Mouse (Mus musculus) erythroblast, adult 5-6 weeks (primary cell): ENCODE measurements at regions not wholly inside any gene's neighbourhood (a gene's known extent, or its start where the extent isn't known, plus 50 kb on each side); places are given as distances from the start of the nearest gene placed in this dataset.

Experiments used
- ATAC-seq: replicated peaks from 2 replicates; pipeline ENCODE4 v1.8.0; 2016; ENCODE audit warnings: moderate number of reproducible peaks, mild to moderate bottlenecking, moderate TSS enrichment, inconsistent platforms; ENCODE audit not compliant: poor library complexity, low FRiP score, severe bottlenecking

DNA sequence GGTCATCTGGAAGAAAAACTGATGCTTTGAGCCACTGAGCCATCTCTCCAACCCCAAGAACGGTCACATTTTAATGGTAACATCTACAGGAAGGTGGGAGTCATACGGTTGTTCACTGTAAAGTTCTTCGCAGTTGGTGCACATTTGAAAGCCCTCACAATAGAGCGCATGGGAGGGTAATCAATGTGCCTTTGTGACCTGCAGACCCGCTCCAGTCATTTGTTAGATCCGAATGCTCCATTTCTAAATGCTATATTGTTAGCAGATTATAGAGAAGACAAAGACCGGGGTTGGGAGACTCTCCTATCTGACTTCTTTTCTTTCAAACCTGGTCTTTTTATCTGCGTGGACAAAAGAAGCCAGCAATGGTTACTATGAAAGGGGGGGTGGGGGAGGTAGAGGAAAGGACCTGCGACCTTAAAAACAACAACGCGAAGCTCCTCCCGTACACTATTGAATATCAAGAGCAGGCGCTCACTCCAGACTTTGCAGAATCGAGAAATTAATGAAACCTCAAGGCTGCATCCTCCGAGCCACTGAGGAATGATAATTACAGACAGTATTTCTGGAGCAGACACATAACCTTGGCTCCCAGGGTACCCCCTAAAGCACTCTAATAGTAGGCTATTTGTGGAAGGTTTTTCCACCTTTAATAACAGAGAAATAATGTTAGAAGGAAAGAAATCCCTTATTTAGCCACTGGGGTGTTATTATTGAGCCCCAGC, 134.7 kb upstream of the Smim15 start:
- no peak for ATAC-seq

DNA sequence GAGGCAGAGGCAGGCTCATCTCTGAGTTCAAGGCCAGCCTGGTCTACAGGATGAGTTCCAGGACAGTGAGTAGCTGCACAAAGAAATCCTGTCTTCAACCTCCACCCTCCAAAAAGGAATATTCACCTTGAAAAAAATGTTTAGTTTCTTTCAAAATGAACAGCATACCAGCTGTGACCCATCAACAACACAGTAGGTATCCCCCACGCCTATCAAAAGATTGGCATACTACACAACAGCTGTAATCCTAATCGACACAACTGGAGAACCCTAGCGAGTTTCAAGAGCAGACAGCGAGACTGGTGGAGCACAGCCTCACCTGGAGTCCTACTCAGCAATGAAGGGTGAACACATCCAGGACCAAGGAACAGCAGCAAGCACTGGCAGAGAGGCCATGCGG, 136.3 kb upstream of the Smim15 start:
- no peak for ATAC-seq

DNA sequence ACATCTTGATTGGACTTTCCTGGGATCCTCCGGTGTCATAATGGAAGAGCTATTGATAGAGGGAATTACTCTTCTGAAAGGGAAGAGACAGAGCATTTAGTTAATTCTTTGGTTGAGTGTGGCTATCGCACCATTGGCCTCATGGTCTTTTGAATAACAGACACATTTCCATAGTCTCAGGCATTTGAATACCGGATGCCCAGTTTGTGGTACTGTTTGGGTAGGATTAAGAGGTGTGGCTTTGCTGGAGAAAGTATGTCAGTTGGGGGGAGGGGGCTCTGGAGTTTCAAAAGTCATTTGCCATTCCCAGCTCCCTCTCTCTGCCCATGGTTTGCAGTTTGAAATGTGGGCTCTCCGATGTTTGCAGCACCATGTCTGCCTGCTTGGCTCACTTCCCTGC, 139.4 kb upstream of the Smim15 start:
- no peak for ATAC-seq

DNA sequence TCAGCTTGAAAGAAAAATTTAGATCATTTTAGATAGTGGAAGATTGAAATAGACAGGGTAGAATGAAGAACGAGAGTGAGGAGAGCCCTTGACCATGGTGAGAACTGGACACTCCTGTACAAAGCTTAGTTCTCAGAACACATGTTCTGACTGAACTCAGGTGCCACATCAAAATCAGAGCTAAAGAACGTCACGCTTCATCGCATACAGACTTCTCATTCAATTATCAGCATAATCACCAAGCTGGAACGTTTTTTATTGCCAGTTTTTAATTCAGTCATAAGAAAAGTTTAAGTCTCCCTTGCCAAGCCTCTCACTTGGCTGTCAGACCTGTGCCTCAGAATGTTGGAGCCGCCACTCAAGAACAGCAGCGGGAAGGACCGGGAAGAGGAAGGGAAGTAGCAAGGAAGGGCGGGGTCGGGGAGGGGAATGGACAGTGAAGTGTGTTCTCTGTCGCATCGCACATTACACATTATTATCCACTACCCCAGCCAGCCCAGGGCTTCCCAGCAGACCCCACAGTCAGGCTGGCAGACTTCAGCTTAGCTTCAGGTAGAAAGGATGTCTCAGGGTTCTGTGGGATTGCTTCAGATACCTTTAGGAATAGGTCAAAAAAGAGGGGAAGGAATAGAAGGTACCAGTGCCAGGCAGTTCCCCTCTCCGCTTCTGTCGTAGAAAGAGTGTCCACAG, 140.1 kb upstream of the Smim15 start:
- ATAC-seq: no peak

DNA sequence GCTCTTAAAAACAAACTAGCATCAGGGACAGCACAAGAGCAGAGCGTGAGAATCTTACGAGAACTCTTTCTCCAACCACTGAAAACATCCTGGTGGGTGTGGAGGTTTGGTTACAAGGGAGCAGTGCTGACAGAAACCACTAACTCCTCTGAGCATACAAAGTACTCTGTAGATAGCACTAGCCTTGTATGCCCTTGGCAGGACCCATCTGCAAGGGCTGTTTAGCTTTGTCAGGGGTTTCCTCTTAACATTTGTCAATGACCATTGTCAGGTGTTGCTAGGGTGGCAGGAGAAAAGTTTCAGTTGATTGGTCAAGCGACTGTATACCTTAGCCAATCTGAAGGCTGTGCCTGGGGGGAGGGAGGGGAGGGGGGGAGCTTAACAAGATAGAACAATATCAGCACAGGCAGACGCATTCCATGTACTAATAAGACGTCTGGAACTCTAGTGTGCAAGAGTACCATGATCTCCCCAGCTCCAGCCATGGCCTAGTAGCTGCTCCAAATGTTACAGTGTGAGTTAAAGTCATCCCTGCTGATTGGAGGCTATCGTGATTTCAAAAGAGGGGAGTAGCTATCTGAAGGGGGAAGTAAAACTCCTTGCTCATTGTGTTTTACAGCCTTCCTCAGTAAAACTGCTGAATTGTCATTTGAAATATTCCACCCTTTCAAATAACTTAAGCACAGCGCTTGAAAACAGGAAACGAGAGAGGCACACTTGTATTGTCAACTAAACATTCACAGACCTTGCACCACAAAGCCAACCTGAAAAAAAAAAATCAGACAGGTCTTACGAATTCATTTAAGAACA, 140.9 kb upstream of the Smim15 start:
- ATAC-seq: no peak

DNA sequence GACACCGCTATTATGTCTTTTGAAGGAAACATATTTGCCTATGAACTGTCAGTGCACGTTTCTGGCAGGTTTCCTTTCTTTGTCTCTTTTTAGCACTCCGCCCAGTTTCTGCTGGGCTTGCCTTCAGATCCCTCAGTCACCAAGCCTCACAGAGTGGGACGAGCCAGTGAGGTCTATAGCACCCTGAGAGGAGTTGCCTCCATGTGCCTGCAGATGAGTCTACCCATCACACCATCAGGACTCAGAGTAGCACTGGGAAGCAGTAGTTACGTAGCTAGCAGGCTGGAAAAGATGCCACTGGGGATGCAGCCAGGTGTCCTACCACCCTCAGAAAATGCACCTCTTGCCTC, 141.5 kb upstream of the Smim15 start:
- ATAC-seq: no peak

DNA sequence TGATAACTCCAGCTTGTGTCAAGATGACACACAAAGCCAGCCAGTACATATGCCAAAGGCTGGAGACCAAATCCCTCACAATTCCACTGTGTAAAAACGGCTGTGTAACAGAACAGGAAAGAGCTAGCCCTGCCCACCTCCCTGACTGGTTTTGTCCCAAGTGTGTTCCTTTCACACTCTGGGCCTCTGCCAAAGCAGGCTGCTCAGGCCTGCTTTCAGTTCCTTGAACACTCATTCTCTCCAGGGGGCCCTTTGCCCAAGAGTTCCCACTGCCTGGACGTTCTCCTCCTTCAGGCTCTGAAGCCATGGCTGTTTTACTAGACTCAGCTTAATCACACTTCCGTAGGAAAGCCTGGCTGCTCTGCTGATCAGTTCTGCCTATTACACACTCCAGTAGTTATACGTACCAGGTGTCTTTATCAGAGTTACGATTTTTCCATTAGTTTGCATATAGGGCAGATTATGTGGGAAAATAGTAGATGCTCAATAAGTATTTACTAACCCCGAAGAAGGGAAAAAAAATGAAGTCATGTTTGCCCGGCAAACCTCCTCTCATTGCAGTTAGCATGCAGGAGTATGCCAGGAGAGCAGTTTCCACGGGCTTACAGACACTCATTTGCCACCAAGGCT, 144.5 kb upstream of the Smim15 start:
- ATAC-seq: no peak

DNA sequence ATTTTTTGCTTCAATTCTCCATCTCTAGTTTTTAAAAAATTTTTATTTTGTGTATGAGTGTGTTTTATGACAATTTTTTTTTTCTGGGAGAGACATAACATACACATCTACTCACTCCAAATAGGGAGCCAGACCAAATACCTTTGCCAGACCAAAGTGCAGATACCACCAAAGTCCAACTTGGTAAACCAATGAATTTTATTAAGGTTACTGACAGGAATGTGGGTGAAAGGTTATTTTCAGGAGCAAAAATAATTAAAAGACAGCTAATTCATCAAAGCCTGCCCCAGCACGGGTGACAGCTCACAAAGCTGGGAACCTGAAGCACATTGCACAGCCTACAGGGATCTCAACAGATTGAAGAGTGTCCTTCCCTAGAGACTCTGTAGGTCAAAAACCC, 146.6 kb upstream of the Smim15 start:
- no peak for ATAC-seq

DNA sequence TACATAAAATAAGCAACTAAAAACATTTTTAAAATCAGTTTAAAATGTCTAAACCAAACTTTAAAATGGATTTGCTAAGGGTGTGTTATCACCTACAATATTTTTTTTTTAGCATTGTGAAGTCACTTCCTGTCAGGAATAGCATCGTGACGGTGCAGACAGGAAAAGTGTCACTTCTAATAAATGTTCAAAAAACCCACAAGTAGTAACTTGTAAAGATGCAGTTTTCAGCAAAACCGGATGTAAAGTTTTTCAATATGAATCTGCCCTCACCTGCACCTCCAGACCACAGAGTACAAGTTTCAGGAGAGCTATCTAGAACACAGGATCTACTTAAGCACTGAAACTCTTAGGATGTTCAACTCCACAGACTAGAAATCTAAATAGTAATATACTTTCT, 147.1 kb upstream of the Smim15 start:
- no peak for ATAC-seq

DNA sequence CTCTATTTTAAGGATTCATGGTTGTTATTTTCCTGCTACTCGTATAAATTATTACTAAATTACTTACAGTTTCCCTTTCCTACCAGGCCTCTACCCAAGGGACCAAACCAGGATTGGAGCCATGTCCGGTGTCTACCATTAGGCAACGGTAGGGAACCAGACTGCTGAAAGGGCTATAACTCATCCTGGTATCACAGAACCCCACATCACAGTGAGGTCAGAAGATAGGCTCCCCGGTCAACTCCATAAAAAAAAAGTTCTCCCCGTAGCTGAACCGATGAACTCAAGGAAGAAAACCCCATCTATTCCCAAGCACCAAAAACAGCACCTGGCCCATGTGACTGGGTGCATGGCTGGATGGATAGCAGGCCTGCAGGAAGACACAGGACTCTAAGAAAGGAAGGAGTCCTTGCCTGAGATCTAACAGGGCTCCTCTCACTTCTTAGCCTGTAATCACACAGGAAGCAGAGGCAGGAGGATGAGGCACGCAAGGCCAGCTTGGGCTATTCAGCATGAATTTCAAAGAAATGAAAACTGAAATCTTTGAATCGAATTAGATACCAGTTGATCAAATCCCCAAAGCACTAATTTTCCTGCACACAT, 150.6 kb upstream of the Smim15 start:
- no peak for ATAC-seq

DNA sequence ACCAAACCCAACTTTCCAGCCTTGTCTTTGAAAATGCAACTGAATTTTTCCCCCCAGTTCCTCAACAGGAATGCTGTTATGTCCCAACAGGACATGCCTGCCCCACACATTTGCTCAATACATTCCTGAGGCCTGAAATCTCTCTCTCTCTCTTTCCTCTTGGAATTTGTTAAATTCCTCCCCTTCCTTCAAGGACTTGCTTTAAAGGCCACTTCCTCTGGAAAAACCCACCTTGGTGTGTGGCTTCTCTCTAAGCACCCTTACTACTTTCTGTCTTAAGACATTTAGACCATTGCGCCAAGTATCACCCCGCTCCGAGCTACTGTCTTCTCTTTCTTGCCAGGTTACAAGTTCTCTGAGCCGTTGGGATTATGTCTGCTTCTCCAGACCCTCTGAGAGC, 151.2 kb upstream of the Smim15 start:
- no peak for ATAC-seq

DNA sequence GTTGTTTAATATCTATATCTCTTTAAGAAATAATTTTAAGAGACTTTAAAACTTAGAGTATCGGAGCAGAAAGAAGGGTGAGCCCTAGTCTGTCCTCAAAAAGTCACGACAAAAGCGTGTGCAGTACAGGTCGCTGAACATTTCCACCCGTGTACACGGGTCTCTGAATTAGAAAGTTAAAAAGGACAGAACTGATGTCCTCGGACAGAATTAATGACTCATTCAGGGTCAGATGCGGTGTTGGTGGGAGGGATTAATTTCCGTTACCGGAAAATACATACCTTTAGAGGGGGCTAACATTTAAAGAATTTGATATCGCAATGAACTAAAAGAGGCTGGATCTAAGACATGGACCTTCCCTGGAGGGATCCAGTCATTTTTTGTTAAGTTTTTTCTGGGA, 152.3 kb upstream of the Smim15 start:
- no peak for ATAC-seq

DNA sequence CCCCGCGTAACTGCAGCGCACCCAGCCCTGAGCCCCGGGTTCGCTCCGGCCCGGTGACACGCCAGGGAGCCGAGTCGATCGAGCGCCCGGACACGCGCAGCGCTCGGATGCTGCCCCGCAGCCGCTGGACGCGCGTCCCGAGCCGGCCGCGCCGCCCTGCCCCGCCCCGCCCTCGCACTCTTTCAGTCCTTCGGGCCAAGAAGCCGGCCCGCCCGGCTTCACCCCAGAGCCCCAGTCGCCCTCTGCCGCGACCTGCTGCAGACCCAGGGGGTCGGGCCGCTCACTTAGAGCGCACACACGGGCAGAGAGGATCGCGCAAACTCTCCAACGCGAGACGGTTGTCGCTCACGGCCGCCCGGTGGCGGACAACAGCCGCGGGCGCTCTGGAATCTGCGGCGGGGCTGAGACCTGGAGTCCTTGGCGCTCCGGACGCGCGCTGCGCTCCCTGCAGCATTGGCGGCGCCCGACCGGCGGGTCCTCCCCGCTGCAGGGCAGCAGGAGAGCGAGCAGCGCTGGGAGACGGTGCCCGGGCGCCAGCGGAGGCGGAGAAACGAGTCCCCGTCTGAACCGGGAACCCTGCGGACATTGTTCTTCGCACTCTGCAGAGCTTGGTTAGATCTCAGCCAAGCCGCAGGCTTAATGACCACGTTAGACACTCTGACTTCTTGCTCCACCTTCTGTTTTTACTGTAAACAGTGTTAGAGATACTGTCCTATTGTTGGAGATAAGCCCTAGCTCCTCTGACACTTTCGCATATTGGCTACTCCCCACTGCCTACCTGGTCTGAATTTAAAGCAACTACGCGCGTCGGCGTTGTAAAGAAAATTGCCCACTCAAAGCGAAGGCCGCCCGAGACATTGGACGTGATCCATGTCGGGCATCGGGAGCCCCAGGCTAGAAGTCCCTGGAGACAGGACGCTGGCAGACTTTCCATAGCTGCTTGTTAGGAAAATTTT, 153.1 kb upstream of the Smim15 start:
- no peak for ATAC-seq

DNA sequence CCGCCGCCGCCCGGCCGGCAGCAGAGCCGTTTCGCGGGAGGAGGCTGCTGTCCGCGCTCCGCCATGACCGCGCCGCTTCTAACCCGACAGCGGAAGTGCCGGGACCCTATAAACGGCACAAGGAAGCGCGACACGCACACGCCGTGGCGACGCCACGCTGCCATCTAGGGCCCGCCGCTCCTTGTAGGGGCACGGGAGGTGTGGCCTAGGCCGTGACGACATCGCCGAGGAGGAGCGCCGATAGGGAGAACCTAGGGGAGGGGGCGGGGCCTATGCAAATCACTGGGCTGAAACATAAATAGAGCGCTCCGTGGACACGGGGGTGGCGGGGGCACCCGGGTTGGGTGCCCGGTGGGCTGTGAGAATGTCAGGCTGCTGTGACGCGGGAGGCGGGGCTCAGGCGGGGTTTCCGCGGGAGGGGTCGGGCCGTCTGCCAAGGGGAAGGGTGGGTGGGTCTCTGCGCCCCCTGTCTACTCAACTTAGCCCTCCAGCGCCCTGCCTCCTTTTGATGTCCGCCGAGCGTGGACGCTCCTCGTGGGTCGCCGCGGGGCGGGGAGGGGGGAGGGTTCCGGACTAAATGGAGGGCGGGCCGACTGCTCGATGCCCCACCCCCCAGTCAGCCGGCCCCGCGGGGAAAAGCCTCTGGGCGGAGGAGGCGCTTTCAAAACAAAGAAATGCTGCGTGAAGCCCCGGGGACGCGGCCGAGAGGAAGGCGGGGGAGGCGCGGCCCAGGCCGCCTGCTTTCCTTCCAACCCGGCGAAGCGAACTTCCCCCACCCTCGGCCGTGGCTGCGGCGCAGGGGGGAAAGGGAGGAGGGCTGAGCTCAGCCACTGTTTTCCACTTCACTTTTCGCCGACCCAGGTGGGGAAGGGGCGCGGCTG, 154.0 kb upstream of the Smim15 start:
- peak; percentile 98 for ATAC-seq

DNA sequence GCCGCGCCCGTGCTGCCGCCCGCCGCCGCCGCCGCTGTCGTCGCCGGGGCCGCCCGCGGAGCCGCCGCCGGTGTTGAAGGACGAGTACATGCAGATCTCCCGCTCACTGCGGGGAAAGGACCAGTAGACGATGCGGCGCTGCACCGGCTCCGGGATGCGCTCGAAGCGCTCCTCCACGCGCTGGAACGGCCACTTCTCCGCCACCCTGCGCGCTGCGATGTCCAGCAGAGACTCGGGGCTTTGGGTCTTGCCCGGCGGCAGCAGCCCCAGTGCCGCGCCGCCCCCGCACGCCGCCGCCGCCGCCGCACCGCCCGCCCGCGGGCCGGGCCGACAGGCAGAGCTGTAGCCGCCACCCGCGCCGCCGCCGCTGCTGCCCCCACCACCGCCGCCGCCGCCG, 154.7 kb upstream of the Smim15 start:
- no peak for ATAC-seq

DNA sequence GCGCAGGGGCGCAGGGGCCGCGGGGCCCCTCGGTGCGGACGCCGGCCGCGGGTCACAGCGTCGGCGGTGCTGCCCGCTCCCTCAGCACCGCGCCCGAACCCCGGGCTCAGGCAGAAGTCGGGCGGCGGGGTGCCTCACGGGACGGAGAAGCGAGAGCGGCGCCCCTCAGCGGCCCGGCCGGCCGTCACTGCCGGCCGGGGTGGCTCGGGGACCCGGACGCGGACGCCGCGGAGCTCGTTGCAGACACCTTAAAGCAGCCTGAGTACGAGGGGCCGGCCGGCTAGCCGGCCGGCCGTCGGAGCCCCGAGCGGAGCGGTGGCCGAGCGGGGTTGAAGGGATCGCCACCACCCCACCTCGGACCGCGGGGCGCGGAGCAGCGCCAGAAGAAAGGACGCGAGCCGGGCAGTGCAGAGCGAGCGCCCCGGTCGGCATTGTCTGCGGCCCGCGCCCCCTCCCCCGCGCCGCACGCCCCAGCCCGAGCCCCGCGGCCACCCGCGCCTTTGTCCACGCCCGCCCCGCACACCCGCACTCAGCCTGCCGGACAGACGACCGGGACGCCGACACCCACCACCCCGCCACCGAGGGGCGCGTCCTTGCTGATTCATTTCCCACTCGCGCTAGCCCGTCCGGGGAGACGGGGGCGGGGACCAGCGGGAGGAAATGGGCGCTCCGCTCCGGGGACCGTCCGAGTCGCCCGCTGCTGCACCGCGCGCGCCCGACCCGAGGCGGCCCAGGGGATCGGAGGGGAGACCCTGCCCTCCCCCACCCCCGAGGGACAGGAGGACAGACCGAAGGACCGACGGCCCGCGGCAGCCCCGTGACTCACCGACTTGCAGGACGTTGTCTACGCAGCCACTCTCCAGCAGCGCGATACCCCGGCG, 155.4 kb upstream of the Smim15 start:
- ATAC-seq: no peak

DNA sequence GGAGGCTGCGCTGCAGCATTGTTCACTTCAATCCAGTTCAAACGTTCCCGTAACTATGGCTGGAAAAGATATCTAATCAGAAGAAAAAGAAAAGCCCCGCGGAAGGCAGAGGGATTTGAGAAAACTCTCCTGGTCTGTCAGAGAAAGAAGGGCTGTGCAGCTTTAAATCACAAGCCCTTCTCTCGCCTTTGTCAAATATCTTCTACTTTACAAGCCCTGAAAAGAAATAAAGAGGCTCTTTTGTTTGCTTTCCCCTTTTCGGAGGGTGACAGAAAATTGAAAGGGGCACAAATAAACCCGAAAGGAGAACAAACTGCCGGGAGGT, 156.1 kb upstream of the Smim15 start:
- no peak for ATAC-seq
